Mouse (Mus musculus) intestine, embryonic 14.5 days (tissue): ENCODE measurements at regions not wholly inside any gene's neighbourhood (a gene's known extent, or its start where the extent isn't known, plus 50 kb on each side); places are given as distances from the start of the nearest gene placed in this dataset.

Source experiments
- ATAC-seq: fragments of 200-750 bp; cut with Nextera tagmentation; replicated peaks from 2 replicates; pipeline ENCODE4 v1.8.0; 2017; ENCODE audit warnings: low read depth, moderate number of reproducible peaks, moderate TSS enrichment, moderate library complexity; ENCODE audit not compliant: low FRiP score, low TSS enrichment
- DNase-seq: peaks from one replicate; pipeline ENCODE4 v3.0.0-alpha.2; 2018; ENCODE audit warnings: low spot score
- H3K27ac ChIP-seq: fragments of 300-500 bp; sonication (generic); 2 replicates; pipeline ENCODE4 v1.5.1; 2014; ENCODE audit warnings: low read depth, mild to moderate bottlenecking, control low read depth
- H3K27me3 ChIP-seq: fragments of 300-500 bp; sonication (generic); replicated peaks from 2 replicates; pipeline ENCODE4 v1.6.1; 2014; ENCODE audit warnings: low read length, control low read depth; ENCODE audit not compliant: control insufficient read depth, insufficient read depth
- H3K36me3 ChIP-seq: fragments of 300-500 bp; sonication (generic); 2 replicates; pipeline ENCODE4 v1.6.1; 2014; ENCODE audit warnings: low read length, control low read depth; ENCODE audit not compliant: control insufficient read depth, insufficient read depth
- H3K4me1 ChIP-seq: fragments of 300-500 bp; sonication (generic); replicated peaks from 2 replicates; pipeline ENCODE4 v1.6.1; 2014; ENCODE audit warnings: low read length, control low read depth, mixed read lengths; ENCODE audit not compliant: control insufficient read depth, insufficient read depth
- H3K4me2 ChIP-seq: fragments of 300-500 bp; sonication (generic); 2 replicates; pipeline ENCODE4 v1.6.1; 2014; ENCODE audit warnings: low read length
- H3K4me3 ChIP-seq: fragments of 300-500 bp; sonication (generic); 2 replicates; pipeline ENCODE4 v1.5.1; 2014; ENCODE audit warnings: low read depth, low read length, control low read depth, mixed read lengths
- H3K9ac ChIP-seq: fragments of 300-500 bp; sonication (generic); 2 replicates; pipeline ENCODE4 v1.6.1; 2014; ENCODE audit warnings: mild to moderate bottlenecking, low read length
- H3K9me3 ChIP-seq: fragments of 300-500 bp; sonication (generic); 2 replicates; pipeline ENCODE4 v1.6.1; 2016; ENCODE audit warnings: low read length, control low read depth; ENCODE audit not compliant: control insufficient read depth
- WGBS: fragments of 180-500 bp; shearing (Covaris S2); extraction: QIAGEN DNeasy Blood & Tissue Kit; methylation state at CpG from one replicate; pipeline ENCODE4 v1.1.7; 2014; 5-methylcytosine and 5-hydroxymethylcytosine counted together

- Histone ChIP-seq H3K9me3 (no peaks in the 10 kb centered on the region), H3K4me2 (no peak overlapping the region), H3K4me3 (no peak overlapping the region), H3K27ac (no peak overlapping the region), H3K9ac (no peak overlapping the region), H3K36me3 (no peaks in the 10 kb centered on the region), H3K4me1 (no peaks in the 10 kb centered on the region), H3K27me3 (no peaks in the 10 kb centered on the region)
- no peak for DNase-seq
- no peak for ATAC-seq
- WGBS: 90% methylated on average over 2 of the region's 2 CpGs
Observed at GRCm38 (mm10) chr8:33126981-33127380, 301.5 kb upstream of the 5930422O12Rik start.

GRCm38 (mm10) chr8:33138874-33139273, 289.6 kb upstream of the 5930422O12Rik start:
- Histone ChIP-seq H3K4me3 (no peak overlapping the region), H3K4me1 (no peaks in the 10 kb centered on the region), H3K9ac (no peak overlapping the region), H3K27ac (no peak overlapping the region), H3K36me3 (no peaks in the 10 kb centered on the region), H3K27me3 (no peaks in the 10 kb centered on the region), H3K9me3 (no peaks in the 10 kb centered on the region), H3K4me2 (no peak overlapping the region)
- 13% methylated on average over 2 of the region's 2 CpGs for WGBS
- DNase-seq (no peak), ATAC-seq (no peak)

GRCm38 (mm10) chr8:33139850-33140249, 288.7 kb upstream of the 5930422O12Rik start:
- Histone ChIP-seq H3K4me1 (no peaks in the 10 kb centered on the region), H3K4me3 (no peak overlapping the region), H3K36me3 (no peaks in the 10 kb centered on the region), H3K27me3 (no peaks in the 10 kb centered on the region), H3K27ac (no peak overlapping the region), H3K9me3 (no peaks in the 10 kb centered on the region), H3K9ac (no peak overlapping the region), H3K4me2 (no peak overlapping the region)
- DNase-seq (no peak), ATAC-seq (no peak)
- 83% methylated on average over 2 of the region's 2 CpGs for WGBS

- no peaks in the 10 kb centered on the region for H3K4me1 ChIP-seq
- H3K4me3 ChIP-seq: no peak overlapping the region
- no peaks in the 10 kb centered on the region for H3K36me3 ChIP-seq
- H3K27me3 ChIP-seq: no peaks in the 10 kb centered on the region
- no peaks in the 10 kb centered on the region for H3K9me3 ChIP-seq
- ATAC-seq (no peak), DNase-seq (no peak)
- 89% methylated on average over 6 of the region's 6 CpGs for WGBS
- H3K4me2 ChIP-seq: no peak overlapping the region
- no peak overlapping the region for H3K9ac ChIP-seq
- H3K27ac ChIP-seq: no peak overlapping the region
Observed at GRCm38 (mm10) chr8:33177642-33178041, 250.9 kb upstream of the 5930422O12Rik start.

GRCm38 (mm10) chr8:33183029-33183428, 245.5 kb upstream of the 5930422O12Rik start:
- DNase-seq: no peak
- H3K9me3 ChIP-seq: no peaks in the 10 kb centered on the region
- no peaks in the 10 kb centered on the region for H3K36me3 ChIP-seq
- no peaks in the 10 kb centered on the region for H3K27me3 ChIP-seq
- H3K4me3 ChIP-seq: no peak overlapping the region
- H3K4me1 ChIP-seq: no peaks in the 10 kb centered on the region
- H3K27ac ChIP-seq: no peak overlapping the region
- no peak for ATAC-seq
- H3K9ac ChIP-seq: no peak overlapping the region
- H3K4me2 ChIP-seq: no peak overlapping the region
- 88% methylated on average over 9 of the region's 9 CpGs for WGBS
